Mouse (Mus musculus) Patski (cell line): ENCODE measurements at regions not wholly inside any gene's neighbourhood (a gene's known extent, or its start where the extent isn't known, plus 50 kb on each side); places are given as distances from the start of the nearest gene placed in this dataset.

Source experiments
- ATAC-seq: fragments of 100-300 bp; one replicate; pipeline ENCODE4 v1.8.0; 2021
- CTCF ChIA-PET: fragments of 350-600 bp; sonication (Branson Sonifier 250); formaldehyde crosslinking; loops from one replicate; lab custom pipeline; 2022; ENCODE audit warnings: inconsistent platforms; lab: Charles Lee
- POLR2A ChIA-PET: fragments of 350-600 bp; sonication (Branson Sonifier 250); formaldehyde crosslinking; loops from one replicate; lab custom pipeline; 2022; ENCODE audit warnings: antibody characterized with exemption, inconsistent platforms; lab: Charles Lee
- DNase-seq: peaks from one replicate; pipeline ENCODE4 v3.0.0-alpha.2; 2011; ENCODE audit warnings: low read depth, low spot score
- H3K27me3 ChIP-seq: fragments of 371-371 bp; one replicate; pipeline ENCODE4 v1.5.1; 2021
- CTCF ChIP-seq: fragments of 100-300 bp; IDR thresholded peaks from one replicate; pipeline ENCODE4 v1.5.1; 2021
- in situ Hi-C: fragments of 300-500 bp; cut with MboI; formaldehyde crosslinking; loops from 3 replicates; pipeline ENCODE4 v1.11.1; 2018; ENCODE audit warnings: low pct_unique_long_range_greater_than_20kb, mixed read lengths

DNA sequence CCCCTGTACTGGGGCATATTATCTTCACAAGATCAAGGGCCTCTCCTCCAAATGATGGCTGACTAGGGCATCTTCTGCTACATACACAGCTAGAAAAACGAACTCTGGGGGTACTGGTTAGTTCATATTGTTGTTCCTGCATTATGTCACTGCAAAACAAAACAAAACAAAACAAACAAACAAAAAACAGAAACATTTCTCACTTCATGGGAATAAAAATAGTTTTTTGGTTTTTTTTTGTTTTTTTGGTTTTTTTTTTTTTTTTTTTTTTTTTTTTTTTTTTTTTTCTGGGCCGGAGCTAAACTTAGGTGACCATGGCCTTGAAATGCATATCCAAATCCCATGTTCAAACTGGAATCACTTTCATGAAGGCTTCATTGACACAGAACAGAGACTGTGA is 1184.4 kb downstream of the Efna5 start:
- no peak for DNase-seq
- ChIA-PET POLR2A (no interaction called here), CTCF (interaction anchor here (1.6 kb wide), 1 partner anchor 14 kb away, joined by 3 read pairs; no protein-coding TSS in a partner anchor)
- H3K27me3 ChIP-seq = peaks cover 31% of the 10 kb centered on the region
- TF ChIP-seq CTCF = no peak
- in situ Hi-C loops = no loop called here
- no peak for ATAC-seq

DNA sequence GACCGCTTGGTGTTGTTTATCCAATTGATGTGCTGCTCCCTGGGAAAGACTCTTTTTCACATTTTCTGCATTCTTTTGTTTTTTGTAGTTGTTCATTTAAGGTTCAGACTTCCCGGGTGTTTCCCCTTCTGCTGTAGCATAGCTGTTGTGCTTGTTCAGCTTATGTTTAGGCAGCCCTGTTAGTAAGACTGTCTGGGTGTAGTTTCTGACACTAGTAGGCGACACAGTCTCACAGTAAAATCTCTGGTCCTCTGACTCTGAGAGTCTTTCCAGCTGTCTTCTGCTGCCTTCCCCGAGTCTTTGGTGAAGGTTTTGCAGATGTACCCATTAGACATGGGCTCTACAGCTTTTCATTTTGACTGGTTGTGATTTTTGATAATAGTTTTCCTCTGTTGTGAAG is 1194.8 kb downstream of the Efna5 start:
- peaks cover 19% of the 10 kb centered on the region for H3K27me3 ChIP-seq
- ChIA-PET POLR2A (no interaction called here), CTCF (no interaction called here)
- no peak for ATAC-seq
- in situ Hi-C loops = no loop called here
- no peak for TF ChIP-seq CTCF
- DNase-seq = no peak

DNA sequence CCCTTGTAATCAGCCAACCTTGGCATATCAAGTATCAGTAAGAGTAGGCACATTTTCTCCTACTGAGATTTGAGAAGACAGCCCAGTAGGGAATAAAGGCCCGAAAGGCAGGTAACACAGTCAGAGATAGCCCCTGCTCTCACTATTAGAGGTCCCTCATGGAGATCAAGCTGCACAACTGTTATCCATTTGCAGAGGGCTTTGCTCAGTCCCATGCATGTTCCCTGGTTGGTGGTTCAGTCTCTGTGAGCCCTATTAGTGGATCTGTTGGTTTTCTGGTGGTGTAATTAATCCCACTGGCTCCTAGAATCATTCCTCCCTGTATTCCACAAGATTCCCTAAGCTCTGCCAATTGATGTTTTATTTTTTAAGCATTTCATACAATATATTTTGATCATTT is 1196.6 kb downstream of the Efna5 start:
- DNase-seq = no peak
- TF ChIP-seq CTCF = no peak
- H3K27me3 ChIP-seq = peaks cover 23% of the 10 kb centered on the region
- ChIA-PET CTCF (no interaction called here), POLR2A (interaction anchor here (0.7 kb wide), 1 partner anchor 74 kb away, joined by 3 read pairs; no protein-coding TSS in a partner anchor)
- in situ Hi-C loops = no loop called here
- no peak for ATAC-seq

DNA sequence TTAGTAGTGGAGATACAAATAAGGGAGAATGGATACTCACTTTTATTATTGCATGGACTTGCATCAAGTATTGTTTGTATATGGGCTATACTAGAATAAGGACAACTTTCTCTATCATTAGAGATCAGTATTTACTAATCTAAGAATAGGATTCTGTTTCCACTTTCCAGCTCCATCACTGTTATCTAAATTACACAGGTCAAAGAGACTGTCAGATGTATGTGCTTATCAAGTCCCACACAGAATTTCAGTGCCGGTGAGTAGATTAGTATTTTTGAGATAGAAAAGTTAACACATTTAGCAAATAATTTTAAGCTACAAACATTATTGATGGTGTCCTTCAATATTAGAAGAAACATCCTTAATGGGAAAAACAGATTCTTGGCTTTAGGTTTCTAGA is 1210.5 kb downstream of the Efna5 start:
- no peak for TF ChIP-seq CTCF
- H3K27me3 ChIP-seq = peaks cover 47% of the 10 kb centered on the region
- POLR2A ChIA-PET = no interaction called here
- in situ Hi-C loops = no loop called here
- CTCF ChIA-PET = no interaction called here
- ATAC-seq (no peak), DNase-seq (no peak)

DNA sequence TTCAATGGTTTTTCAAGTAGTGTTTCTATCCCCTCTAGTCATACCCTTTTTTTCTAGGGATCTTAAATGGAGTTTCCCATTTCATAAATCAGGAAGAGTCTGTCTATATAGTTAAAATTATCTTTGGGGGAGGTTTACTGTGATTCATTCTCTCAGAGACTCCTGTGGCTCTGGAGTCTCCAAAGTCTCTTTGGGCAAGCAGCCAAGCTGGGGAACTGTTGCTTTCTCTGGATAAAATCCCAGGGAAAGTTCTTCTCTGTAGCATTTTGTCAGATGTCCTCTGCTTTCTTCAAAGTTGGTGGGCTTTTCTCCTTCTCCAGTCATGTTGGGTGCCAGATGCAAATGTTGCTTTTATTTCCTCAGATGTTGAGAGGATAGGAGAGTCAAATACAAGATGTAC is 1213.7 kb downstream of the Efna5 start:
- CTCF ChIA-PET = interaction anchor here (1.2 kb wide), 1 partner anchor 15 kb away, joined by 4 read pairs; no protein-coding TSS in a partner anchor
- no peak for TF ChIP-seq CTCF
- H3K27me3 ChIP-seq = peaks cover 19% of the 10 kb centered on the region
- POLR2A ChIA-PET = no interaction called here
- ATAC-seq = no peak
- in situ Hi-C loops = no loop called here
- no peak for DNase-seq

DNA sequence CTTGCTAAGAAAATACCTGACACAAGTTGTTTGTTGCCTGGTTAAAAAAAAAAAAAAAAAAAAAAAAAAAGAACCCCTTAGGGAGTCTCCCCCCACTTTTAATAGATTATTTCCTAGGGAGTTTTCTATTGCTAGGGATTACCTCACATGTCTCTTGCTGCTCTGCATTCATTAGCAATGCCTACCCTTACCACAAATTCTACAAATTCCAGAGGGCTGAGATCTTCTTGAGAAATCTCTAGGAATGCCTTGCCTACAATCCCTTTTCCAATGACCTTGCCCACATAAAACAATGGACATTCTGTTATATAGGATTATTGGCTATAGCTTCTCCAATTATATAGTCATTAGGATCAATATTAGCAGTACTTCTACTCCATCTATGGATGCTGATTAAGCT is 1216.2 kb downstream of the Efna5 start:
- ATAC-seq = peak; percentile 99
- H3K27me3 ChIP-seq = no peaks in the 10 kb centered on the region
- in situ Hi-C loops = no loop called here
- no peak for TF ChIP-seq CTCF
- no peak for DNase-seq
- ChIA-PET CTCF (no interaction called here), POLR2A (no interaction called here)

GRCm38 (mm10) chr17:61647576-61647975 is 1233.5 kb downstream of the Efna5 start:
- POLR2A ChIA-PET = no interaction called here
- DNase-seq = no peak
- in situ Hi-C loops = no loop called here
- H3K27me3 ChIP-seq = peaks cover 12% of the 10 kb centered on the region
- CTCF ChIA-PET = no interaction called here
- no peak for ATAC-seq
- no peak for TF ChIP-seq CTCF

- H3K27me3 ChIP-seq = peaks cover 18% of the 10 kb centered on the region
- ATAC-seq (no peak), DNase-seq (no peak)
- no peak for TF ChIP-seq CTCF
- ChIA-PET CTCF (no interaction called here), POLR2A (interaction anchor here (0.7 kb wide), 1 partner anchor 1173 kb away, joined by 3 read pairs; no protein-coding TSS in a partner anchor)
- in situ Hi-C loops = no loop called here
Measured at GRCm38 (mm10) chr17:61608286-61608685, 1272.8 kb downstream of the Efna5 start.

GRCm38 (mm10) chr17:61606729-61607481 is 1274.2 kb downstream of the Efna5 start:
- DNase-seq = no peak
- ChIA-PET POLR2A (interaction anchor here (0.7 kb wide), 1 partner anchor 8 kb away, joined by 3 read pairs; no protein-coding TSS in a partner anchor), CTCF (no interaction called here)
- H3K27me3 ChIP-seq = peaks cover 15% of the 10 kb centered on the region
- ATAC-seq = no peak
- in situ Hi-C loops = no loop called here
- no peak for TF ChIP-seq CTCF

GRCm38 (mm10) chr17:61604246-61604645 is 1276.9 kb downstream of the Efna5 start:
- POLR2A ChIA-PET = no interaction called here
- TF ChIP-seq CTCF = no peak
- DNase-seq (no peak), ATAC-seq (no peak)
- in situ Hi-C loops = no loop called here
- CTCF ChIA-PET = interaction anchor here (1.1 to 1.4 kb wide), 2 partner anchors 12 to 14 kb away, joined by 3 read pairs; no protein-coding TSS in a partner anchor
- H3K27me3 ChIP-seq = peaks cover 3% of the 10 kb centered on the region

- peak; percentile 17 for ATAC-seq
- in situ Hi-C loops = no loop called here
- peak; percentile 7 for DNase-seq
Measured at GRCm38 (mm10) chr17:61589255-61589654, 1291.9 kb downstream of the Efna5 start.

More at GRCm38 (mm10) chr17:61589255-61589654, 1291.9 kb downstream of the Efna5 start:
- CTCF ChIA-PET = interaction anchor here (1.3 to 1.9 kb wide), 2 partner anchors 9 to 14 kb away, joined by 3 to 6 read pairs; no protein-coding TSS in a partner anchor
- POLR2A ChIA-PET = no interaction called here
- peaks cover 9% of the 10 kb centered on the region for H3K27me3 ChIP-seq
- TF ChIP-seq CTCF = no peak
